Mouse (Mus musculus) stomach, postnatal 0 days (tissue): ENCODE measurements around the gene Noa1.

Experiments
- CTCF ChIP-seq: IDR thresholded peaks from 2 replicates; pipeline ENCODE4 v1.5.1; 2016; ENCODE audit warnings: antibody characterized with exemption, low read depth, mild to moderate bottlenecking, moderate library complexity
- EP300 ChIP-seq: optimal IDR thresholded peaks from 2 replicates; pipeline ENCODE3; 2016; ENCODE audit warnings: antibody characterized with exemption

GRCm38 (mm10) chr5:77251656-77252055, 58.2 kb downstream of the Noa1 start:
- TF ChIP-seq CTCF: no peak
- TF ChIP-seq EP300: no peak
